Mouse (Mus musculus) C2C12 (cell line): ENCODE data around the gene Gm29609.

Experiments
- CTCF ChIP-seq: IDR thresholded peaks from one replicate; pipeline ENCODE4 v1.5.1; 2011; ENCODE audit not compliant: control insufficient read depth, insufficient read depth, insufficient read length
- MAX ChIP-seq: IDR thresholded peaks from one replicate; pipeline ENCODE4 v1.6.1; 2011; ENCODE audit warnings: mild to moderate bottlenecking, control low read depth

- TF ChIP-seq CTCF: no peak
- TF ChIP-seq MAX: no peak
Measured at GRCm38 (mm10) chr5:31121111-31121510, 58.6 kb downstream of the Gm29609 start.
